ENCODE assay signal across 10 mouse cellular contexts in the genomic region with DNA sequence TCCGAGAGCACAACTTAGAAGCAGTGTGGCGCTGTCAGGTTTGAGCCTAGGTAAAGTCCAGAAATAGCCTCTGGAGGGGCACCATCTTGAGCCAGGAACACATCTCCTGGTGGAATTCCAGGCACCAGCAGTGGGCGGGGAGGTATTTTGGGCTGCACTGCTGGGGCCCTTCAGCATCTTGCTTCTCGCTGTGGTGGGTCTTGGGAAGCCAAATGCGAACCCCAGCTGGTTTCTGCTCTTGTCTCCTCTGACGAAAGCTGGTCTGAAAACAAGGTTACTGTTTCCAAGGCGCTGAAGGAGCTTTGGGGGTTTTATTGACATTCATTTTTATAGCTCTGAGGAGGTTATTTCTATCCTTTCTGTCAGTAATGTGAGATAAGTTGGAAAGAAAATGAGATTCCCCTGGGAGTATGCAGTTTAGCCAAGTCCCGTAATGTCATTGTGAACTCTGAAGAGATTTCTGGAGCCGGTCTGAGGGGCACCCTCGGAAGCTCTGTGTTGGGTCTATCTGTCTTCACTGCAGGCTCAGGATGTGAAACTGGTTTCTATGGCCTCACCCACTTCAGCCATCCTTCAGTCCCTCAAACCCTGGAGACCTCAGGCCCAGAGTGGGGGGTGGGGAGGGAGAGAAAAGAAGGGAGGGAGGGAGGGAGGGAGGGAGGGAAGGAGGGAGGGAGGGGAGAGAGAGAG.
DNase-seq lines count a peak whose midpoint lies in the region; TF ChIP-seq lines count a peak whose summit lies in the region.
"Had no signal": no experiment of that assay in that cellular context is flagged by ENCODE, and none has a peak within 500 bp of the region (broad histone marks: within the 10 kb centered on the region; RNA-seq: fewer than 3 reads in every experiment).

No protein-coding gene starts in this region.

- TF ChIP-seq CTCF in gastrocnemius, adult 2 months (IDR thresholded peaks at IDR 0.05): no peak

- no peak overlapping the region for H3K27ac ChIP-seq in gastrocnemius, adult 2 months
- H3K27ac ChIP-seq: embryonic facial prominence, embryonic 12.5 days; layer of hippocampus, adult 2 months had no signal

- peak; percentile 16 for DNase-seq in gastrocnemius, adult 2 months
- DNase-seq in gastrocnemius, postnatal 10 days: no peak
- DNase-seq in brain, adult 2 months (ENCODE audit: low read depth, low spot score): peak; percentile 78
- peak; percentile 48 to 54 for DNase-seq in cerebellum, postnatal 14 days
- peak; percentile 47 to 51 for DNase-seq in heart, postnatal 10 days
- DNase-seq in adrenal gland, postnatal 25 days: no peak
- no peak for DNase-seq in urinary bladder, postnatal 4 days (ENCODE audit: low spot score in 2 of 2)
- DNase-seq in gastrocnemius, postnatal 25 days: no peak

- peak overlapping the region; percentile 48 for H3K4me3 ChIP-seq in gastrocnemius, adult 2 months
- H3K4me3 ChIP-seq: embryonic facial prominence, embryonic 12.5 days; layer of hippocampus, adult 2 months had no signal

- intact Hi-C loops in gastrocnemius, adult 2 months (cut with DNase I): no loop called here
- intact Hi-C loops in heart, postnatal 10 days (cut with DNase I): no loop called here

Comparison
In these comparisons a context has a peak if more than half of its experiments do, and no peak if none do; other contexts are left out.
1. DNase-seq: peak in gastrocnemius, adult 2 months (single experiment), brain, adult 2 months (single experiment), cerebellum, postnatal 14 days (2 of 2) and heart, postnatal 10 days (2 of 2); none in gastrocnemius, postnatal 10 days (single experiment), adrenal gland, postnatal 25 days (single experiment), urinary bladder, postnatal 4 days (0 of 2) and gastrocnemius, postnatal 25 days (single experiment).